Mouse (Mus musculus) c-Kit-positive CD71-positive TER-119-positive erythroid progenitor cells, embryonic 14.5 days (primary cell): ENCODE results near the gene Rbm41.

Experiments
- DNase-seq: peaks from one replicate; pipeline ENCODE4 v3.0.0-alpha.2; 2013; ENCODE audit warnings: low spot score

The Rbm41 gene

DNA sequence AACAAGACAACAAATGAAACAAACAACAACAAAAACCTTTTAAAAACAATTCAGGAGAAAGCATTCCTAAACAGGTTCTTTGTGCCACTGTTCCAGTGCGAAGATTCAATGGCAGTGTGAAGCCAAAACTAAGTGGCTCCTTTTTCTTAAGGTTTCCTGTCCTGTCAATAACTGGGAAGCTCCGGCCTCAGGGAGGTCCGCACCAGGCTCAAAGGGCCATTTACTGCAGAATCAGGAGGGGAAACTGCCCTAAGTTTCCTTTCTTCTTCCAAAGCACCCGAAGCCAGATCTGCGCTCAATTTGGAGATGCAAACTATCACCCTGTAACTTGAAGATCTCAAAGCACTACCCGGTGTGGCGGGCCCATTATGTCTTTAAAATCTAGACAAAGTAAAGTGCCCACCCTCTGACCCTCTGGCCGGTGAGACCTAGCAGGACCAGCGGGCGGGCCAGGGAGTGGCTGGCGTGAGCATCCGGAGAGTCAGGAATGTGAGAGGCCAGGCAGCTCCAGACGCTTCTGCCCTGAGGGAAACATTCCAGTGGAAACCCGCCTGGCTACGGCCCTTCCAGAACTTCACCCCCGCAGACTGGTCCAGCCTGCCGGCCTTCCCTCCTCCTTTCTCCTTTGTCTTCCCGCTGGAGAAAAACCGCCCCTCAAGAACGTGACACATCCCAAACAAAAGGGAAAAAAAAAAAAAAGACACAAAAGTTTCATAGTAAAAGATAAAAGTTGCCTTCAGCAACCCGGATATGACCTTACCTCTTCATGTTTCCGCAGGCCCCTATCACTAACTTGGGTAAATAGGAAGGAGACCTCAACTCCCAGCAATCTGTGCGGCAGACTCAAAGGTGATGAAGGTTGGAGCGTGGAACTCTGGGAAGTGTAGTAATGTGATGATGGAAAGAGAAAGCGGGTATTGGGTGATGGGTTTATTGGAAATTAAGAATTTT lies at the start of gene Rbm41:
Rbm41 (minus strand) TSS at position 856 of the 951 bp plus-strand sequence.
- peak; percentile 39 for DNase-seq

GRCm38 (mm10) chrX:139998691-139999065 lies 283 bp upstream of the Rbm41 start:
- DNase-seq = no peak

DNA sequence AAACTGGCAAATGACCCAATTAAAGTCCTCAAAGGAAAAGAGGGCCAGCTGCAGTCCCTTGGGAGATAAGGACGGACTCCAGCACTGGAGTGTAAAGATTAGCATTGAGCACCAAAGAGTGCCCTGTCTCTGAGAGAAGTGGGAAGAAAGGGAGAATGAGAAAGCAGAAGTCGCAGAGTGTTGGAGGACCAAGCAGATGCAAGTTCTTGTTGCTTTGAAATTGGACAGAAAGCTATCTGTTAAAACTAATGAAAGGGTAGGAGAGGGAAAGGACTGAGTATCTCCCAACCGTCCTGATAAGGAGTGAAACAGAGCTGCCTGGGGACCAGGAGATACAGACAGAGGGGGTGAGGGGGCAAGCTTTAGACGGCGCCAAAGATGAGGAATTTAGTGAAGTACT lies 16.3 kb downstream of the Rbm41 start:
- peak; percentile 22 for DNase-seq

- no peak for DNase-seq
These were observed 64.9 kb downstream of the Rbm41 start for GRCm38 (mm10) chrX:139933507-139933906.

DNA sequence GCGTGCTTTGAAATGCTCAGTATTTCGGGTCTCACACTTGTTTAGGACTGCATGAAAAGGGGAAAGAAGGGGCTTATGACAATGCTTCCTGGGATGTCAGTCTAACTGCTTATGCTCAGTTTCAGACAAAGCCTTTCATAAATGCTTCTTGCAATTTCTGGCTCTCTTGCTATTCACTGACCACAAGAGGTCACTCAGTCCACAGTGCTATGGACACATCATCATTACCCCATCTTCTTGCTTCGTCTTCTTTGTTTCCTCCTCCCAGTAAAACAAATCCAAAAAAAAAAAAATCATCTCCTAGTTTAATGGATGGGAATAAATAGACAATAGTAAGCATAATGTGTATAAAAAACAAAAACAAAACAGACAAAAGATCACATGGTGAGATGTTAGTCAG lies 65.9 kb downstream of the Rbm41 start:
- DNase-seq = no peak

DNA sequence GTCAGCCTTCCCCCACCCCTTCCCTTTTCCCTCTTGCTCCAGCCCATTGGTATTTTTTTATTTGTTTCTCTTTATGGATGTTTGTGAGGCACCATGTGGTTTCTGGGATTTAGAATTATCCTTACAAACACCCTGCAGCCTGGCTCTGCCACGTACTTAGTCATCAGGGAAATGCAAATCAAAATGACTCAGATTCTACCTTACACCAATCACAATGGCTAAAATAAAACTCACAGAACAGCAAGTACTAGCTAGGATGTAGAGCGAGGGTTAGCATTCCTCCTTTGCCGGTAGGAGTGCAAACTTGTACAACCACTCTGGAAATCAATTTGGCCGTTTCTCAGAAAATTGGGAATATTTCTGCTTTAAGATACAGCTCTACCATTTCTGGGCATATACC lies 77.8 kb downstream of the Rbm41 start:
- DNase-seq = no peak

DNA sequence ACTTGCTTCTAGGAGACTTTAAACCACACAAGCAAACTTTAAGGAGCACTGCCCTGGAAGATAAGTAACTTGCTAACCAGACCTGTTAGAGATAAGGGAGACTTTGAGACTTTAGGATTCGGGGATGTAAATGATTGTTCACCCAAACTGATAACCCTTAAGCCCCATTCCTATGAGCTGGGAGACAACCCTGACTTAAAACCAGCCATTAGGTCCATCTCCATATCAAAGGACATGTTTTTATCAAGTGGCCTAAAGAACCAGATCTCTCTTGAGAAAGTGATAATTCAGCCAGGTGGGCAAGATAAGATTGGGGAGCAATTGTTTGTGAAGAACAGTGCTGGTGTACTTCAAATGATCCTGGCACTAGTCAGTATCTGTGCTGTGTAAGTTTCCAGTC lies 107.0 kb downstream of the Rbm41 start:
- DNase-seq = no peak

DNA sequence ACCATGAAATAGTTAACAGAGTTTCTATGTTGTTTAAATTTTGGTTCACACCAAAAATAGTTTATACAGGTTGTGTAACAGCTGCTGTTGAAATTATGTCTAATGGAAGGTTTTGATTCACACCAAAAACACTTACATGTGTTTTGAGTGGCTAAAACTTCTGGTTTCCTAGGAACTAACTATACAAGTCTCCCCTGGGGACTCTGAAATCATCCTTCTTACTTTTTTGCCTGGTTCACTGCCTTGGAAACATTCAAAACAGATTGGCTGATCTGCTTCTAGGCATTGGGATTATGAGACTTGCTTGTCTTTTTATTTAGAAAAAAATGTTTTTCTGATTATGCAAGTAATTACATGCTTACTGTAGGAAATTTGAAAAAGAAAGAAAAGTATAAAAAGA lies 115.2 kb downstream of the Rbm41 start:
- DNase-seq = no peak

DNA sequence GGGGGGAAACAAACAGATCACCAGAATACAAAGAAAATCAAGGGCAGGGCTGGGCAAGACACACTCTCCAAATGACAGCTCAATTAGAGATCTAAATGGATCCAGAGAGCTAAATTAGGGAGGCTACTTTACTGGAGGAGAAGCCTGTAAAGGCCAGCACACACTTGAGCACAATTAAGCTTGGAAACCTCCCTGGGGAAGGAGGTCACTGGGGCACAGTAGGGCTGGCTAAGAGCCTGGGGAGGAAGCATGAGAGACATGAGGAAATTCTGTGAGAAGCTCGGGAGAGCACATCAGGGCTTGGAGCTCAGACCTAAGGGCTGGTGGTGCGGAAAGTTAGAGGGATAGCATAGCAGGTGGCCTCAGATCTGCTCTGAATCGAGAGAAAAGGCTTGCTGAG lies 120.5 kb downstream of the Rbm41 start:
- DNase-seq = no peak

GRCm38 (mm10) chrX:139877105-139877504 lies 121.3 kb downstream of the Rbm41 start:
- DNase-seq = no peak

DNA sequence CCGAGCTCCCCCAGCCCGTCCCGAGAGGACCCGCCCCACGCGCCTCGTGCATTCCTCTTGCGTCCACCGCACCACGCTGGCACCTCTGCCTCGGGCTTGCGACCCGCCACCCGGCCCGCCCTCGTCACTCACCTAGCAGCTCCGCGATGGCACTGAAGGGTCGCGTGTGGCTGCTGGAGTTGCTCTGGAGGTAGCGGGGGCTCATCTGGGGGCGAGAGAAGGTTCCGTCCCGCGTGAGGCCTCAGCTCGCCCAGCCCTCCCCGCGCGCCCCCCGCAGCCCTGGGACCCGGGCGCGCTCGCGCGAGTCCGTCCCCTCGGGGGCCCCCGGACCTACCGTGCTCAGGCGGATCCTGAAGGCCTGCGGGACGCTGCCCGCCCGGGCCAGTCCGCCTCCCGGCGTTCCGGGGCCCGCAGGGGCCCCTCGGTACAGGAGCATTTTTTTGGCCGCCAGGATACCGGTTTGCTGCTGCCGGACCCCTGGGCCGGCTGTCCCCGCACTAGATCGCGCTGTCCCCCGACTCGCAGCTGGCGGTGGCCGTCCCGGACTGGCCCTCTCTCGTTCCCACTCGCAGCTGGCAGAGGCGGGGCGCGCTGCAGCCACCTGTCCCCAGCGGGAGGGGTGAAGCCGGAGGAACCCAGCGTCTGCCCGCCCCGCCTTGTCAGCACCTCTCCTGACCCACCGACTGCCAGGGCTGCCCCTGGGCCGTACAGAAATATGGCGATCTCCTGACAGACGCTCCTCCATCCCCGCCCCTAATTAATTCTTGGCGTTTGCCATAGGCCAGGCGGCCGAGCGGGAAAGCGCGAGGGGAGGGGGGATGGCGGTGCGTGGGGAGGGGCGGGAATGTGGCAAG lies 127.2 kb downstream of the Rbm41 start, which contains the start of gene Morc4:
Morc4 (minus strand) TSS at position 740 of the 854 bp plus-strand sequence.
- DNase-seq = peak; percentile 5

DNA sequence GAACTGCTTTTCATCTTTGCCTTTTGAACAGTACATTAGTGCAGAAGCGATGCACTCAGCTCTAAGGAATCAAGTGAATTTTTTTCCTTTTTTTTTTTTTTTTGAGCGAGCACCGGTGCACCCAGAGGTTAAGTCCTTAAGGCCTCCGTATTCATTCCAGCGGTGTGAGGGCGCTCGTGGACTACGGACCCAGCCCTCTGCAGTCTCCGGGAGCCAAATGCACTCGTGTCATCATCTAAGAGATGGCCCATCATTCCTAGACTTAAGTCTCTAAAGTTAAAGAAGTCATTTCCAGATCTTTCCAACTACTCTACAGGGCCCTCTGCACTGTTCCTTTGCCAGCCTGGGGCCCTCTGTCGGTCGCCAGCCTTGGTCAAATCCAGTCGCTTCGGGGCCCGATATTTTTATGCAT lies 128.1 kb downstream of the Rbm41 start:
- no peak for DNase-seq

DNA sequence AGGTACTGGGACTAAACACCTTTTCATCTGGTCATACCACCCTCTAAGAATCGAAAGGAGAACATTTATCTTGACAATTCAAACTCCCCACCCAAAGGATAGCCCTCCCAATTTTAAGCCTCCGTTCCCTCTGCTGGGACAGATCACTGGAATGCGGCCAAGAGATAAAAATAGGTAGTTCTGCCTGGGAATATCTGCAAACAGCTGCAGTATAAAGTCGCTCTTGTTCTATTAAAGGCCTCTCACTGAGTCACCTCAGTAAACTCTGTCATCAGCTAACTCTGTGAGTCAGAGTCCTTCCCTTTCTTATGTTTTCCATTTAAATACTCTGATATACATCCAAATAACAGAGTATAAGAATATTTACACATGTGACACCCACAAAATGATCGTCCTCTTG lies 139.0 kb downstream of the Rbm41 start:
- DNase-seq = no peak

- no peak for DNase-seq
These were observed 143.6 kb downstream of the Rbm41 start for GRCm38 (mm10) chrX:139854795-139855194.

DNA sequence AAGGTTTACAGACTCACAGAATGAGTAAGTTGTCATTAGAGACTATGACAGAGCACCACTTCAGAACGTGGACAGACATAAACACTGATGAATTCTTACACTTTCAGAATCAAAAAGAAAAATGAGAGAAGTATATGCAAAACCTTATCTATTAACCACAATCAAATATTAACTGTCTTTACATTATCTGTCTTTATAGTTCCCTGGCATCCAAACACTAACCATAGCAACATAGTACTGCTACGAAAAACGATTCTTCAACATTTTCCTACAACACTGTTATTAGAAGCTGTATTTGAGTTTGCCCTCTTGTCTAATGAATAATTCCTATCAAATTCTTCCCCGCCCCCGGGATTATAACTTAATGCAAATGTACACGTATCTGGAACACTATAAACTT lies 157.3 kb downstream of the Rbm41 start:
- no peak for DNase-seq
